Mouse (Mus musculus) heart, adult 11 months (tissue): ENCODE results near the gene Nrcam.

Experiments used
- DNase-seq: peaks from one replicate; pipeline ENCODE4 v3.0.0; 2022

Nrcam gene

DNA sequence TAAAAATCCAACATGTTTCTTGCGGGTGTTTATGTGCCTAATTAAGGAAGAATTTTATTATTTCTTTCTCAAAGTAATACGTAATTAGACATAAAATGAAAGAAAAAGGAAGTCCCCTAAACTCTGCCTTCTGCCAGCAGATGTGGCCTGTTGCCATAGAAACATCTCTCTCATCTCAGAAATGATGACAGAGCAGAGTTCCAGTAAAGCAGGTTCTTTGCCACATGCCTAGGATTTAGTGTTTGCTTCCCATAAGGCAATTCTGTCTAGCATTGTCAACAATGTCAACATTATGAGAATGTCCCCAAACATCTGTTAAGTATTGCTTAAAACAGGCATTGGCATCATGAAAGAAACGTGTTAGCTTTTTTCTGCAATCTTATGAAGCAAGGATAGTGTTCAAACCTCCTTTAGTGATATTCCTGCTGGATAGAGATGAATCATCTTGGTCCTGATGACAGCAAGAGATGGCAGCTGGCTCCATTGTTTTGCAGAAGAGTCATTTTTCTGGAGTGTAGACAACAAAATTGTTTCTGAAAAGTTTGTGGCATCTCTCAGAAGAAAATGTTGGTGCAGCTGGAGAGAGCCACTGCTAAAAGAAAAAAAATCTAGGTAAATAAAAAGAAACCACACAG, 42.5 kb downstream of the Nrcam start:
- no peak for DNase-seq

DNA sequence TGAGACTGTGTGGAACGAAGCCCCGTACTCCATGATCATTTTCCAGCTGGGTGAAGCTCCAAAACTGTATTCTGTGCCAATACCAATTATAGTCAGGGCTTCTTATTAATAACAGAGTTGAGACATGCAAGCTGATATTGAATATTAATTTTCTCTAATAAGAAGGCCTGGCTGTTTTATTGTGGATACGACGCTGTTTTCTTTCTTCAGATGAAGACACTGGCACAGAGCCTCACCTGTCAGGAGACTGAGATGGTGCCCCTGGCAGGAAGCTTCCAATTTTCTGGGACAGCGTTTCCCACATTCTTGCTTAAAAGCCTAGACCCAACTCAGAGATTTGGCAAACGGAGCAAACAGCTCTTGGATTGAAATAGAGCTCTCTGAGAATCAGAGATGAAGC, 47.3 kb downstream of the Nrcam start:
- DNase-seq: no peak

DNA sequence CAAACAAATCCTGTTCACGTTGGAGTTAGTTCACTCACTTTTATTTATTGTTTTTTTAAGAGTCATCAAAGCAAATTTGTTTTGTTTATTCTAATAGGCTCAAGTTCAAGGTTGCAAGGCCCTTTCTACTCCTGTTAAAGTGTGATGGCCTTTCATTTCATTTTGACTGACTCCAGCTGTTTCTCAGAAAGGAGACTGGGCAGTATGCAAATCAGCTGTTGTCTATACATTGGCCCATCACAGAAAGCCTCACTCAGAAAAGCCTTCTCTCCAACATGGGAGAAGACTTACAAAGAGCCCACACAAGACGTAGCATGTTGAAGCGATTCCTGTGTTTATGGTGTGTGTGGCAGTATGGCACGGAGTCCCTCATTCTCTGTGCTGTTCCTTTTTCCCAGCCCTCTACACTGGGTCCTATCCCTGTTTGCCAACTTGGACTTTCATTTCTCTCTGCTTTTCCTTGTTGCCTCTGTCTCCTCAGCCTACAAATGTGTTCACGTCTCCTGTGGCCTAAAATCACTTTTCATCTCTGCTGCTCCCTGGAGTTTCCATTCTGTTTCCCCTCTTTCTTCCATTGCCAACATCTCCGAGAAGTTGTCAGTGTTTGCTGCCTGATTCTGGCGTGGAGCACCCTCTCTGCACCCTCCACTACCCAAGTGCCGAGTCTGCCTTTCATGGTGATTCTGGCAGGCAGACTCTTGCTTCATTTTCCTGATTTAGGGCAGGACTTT, 49.9 kb downstream of the Nrcam start:
- no peak for DNase-seq

DNA sequence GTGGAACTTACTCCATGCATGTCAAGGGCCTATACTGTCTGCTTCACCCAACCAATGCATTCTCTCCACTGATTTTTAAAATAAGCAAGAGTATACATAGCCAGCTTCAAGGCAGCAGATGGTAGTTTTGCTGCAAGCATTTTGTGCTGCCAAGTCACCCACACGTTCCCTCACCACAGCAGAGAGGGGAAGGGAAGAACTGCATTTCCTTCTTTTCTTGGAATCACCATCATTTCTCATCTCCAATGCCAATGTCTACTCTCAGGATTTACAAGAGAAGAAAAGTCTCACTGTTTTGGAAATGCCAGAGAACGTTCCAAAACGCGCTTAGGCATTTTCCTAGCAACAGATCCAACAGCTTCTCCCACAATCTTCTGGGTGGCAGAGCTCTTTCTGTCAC, 52.1 kb downstream of the Nrcam start:
- DNase-seq: no peak

DNA sequence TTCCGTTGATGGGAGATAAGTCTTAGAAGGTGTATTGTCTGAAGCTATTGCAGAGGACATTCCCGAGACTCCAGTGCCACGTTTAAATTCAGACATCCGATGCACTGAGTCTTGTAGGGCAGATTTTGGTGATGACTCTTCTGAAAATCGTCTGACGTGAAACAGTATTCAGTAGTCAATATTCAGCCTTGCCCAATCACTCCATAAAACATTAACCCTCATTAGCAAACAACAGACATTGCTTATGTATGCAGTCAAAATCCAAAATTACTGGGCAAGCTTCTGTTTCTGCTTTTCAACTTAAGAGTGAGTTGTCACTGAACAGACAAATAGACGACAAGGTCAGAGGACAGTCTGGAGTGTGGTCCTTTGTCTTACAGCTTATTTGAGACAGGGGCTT, 57.7 kb downstream of the Nrcam start:
- no peak for DNase-seq

DNA sequence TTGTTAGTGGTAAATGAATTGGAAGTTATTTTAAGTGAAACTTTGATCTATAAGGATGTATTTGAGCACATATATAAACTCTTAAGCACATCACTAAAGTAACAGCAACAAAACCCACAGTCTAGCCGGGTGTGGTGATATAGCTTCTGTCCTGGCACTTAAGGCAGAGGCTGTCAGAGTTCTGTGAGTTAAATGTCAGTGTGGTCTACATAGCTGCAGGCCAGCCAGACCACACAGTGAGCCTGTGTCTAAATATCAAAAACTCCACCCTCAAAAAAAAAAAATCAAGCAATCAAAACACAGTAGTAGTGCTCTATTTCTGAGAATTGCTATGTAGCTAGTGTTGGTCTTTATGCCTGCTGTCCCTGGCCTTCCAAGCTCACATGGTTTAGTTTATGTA, 59.5 kb downstream of the Nrcam start:
- DNase-seq: no peak

DNA sequence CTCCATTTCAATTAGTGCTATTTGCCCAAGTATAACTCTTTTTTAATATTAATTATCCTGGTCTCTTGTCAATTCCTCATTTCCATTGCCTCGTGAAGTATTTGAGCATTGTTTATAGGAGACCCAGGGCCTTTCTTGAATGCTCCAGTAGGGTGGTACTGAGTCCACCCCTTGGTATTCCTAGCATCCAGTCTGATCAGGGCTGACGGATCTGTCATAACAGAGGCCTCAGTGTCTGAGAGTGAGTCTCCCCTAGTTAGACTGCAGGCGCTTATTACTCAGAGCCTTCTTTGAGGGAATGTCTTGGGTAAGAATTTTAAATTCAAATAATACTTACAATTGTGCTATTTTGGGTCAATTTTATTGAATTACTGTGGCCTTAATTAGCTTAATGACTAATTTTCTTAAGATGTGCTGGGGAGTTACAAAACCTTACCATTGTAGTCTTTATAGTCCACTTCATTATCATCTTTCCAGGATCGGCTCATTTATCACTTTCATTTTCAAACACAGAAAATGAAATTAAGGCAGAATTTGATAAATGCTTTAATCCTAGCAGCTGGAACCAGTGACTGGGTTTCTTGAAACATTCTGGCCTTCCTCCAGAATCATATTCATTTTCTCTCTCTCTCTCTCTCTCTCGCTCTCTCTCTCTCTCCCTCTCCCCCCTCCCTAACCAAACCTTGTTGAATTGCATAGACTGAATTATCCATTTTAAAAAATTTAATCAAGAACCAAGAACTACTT, 61.9 kb downstream of the Nrcam start:
- DNase-seq: no peak

DNA sequence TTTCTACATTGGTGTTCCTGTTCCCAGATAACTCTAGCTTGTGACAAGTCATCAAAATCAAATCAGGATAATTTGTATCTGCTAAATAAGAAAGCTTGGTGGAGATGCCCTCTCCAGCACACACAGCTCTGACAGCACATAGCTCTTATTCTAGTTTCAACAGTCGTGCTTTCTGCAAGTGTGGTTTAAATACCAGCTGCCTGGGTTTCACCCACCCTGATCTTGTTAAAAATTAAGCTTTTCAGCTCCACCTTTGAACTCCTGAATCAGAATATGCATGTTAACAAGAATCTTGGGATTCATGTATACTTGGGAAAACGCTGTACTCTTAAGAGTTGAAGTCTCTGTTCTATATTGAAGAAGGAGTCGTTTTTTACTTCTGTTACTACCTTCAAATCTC, 66.2 kb downstream of the Nrcam start:
- DNase-seq: no peak

DNA sequence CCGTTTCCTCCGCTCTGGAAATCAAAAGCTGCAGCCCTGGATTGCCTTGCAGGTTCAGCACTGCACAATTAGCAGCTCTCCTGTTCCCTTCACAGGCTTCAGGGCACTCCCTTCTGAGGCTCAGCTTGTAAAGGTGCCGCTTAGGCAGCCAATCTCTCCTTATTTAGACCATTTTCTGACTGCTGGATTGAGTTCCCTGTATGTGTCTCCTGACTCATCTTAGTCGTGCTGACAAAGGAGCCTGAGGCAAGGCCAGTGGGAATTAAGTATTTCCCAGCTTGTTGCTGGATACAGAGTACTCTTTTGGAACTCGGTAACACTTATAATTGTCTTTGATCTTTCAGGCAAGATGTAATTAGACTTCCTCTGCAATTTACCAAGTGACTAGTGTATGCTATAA, 69.1 kb downstream of the Nrcam start:
- DNase-seq: no peak

DNA sequence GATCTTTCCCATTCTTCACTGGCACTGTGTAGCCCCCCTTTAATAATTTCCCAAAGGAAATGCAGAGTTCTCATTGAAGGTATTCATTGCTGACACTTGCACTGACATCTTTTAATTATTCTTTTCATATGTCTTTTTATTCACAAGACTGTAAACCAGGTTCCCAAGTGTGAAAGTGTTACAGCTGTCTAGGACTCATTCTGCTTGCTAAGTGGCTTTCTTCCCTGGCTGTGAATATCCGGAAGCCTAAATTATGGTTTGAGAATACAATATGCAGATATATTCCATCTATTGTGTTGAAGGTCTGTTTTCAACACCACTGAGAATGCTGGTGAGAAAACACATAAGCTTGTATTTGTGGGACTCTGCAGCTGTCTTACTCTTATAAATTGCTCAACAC, 73.4 kb downstream of the Nrcam start:
- DNase-seq: no peak

DNA sequence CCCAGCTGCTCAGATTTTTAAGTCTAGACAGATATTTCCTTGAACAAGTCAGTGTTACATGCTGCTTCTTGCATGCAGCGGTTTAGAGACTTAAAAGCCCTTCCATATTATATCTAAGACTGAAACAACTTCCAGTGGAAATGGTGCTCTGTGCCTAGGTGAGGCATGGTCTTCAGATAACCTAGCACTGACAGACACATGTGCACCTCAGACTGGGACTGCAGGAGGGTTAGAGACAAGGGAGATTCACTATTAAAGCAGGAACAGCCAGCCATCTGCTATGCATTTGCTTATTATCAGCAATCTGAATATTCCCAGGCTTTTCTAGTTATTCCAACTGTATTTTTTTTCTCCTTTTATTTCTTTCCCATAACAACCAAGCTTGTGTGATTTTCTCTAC, 74.6 kb downstream of the Nrcam start:
- DNase-seq: no peak

DNA sequence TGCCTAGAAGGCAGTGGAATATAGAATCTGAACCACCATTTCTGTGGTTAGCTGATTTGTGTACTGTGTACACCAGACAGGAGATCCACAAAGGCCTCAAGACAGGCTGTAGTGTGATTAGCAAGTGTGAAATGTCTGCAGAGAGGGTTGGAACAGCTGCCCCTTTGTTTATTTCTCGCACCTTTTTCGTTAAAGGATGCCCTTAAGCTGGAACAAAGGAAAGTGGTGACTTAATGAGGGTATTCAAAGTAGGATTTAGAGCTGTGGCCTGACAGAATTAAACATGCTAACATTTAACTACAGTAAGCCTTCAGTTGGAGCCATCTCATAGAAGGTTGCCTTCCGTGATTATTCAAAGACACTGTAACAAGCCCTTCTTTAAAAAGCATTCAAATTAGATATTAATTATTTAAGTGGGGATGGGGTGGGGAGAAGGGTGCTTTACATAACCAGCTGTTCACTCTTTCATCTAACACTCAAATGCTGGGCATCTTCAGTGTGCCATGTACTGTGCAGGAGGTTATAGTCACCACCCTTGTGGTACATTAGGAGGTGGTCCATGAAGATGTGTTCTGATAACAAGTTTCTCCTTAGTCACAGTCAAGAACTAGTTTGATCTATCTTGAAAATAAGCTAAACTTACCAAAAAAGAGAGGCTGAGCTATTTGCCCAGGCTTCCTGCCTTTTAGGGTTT, 75.2 kb downstream of the Nrcam start:
- no peak for DNase-seq

DNA sequence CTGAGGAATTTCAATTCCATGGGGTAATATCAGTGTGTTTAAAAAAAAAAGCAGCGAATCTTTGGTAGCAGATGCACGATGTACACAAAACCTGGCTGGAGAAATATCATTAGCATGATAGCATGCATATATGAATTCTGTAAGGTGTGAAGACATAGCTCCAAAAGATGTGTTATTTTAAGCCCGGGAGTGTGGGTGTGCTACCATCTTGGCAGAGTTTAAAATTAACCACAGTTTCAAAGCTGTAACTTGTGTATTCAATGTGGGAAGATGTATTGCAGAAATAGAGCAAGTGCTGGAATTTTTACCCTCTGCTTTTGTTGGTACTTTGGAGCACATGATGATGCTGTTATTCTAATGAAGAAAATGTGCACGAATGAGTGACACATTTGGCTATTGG, 81.1 kb downstream of the Nrcam start:
- DNase-seq: no peak

DNA sequence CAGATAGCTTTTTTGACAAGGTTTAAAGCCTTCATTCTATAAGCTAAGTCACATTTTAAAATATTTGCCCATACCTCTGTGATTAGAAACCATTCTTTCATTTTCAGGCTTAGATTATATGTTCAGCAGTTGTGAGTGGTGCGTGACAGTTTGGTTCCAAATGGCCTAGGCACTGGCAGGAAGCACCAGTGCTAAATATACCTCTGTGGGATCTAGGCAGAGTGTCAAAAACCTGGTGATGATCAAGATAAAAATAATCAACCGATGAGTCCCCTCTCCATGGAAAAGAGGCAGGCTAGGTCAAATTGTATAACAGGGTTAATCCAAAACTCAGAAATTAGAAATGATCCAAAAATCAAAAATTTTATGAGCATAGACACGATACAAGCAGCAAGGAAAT, 82.3 kb downstream of the Nrcam start:
- DNase-seq: no peak

DNA sequence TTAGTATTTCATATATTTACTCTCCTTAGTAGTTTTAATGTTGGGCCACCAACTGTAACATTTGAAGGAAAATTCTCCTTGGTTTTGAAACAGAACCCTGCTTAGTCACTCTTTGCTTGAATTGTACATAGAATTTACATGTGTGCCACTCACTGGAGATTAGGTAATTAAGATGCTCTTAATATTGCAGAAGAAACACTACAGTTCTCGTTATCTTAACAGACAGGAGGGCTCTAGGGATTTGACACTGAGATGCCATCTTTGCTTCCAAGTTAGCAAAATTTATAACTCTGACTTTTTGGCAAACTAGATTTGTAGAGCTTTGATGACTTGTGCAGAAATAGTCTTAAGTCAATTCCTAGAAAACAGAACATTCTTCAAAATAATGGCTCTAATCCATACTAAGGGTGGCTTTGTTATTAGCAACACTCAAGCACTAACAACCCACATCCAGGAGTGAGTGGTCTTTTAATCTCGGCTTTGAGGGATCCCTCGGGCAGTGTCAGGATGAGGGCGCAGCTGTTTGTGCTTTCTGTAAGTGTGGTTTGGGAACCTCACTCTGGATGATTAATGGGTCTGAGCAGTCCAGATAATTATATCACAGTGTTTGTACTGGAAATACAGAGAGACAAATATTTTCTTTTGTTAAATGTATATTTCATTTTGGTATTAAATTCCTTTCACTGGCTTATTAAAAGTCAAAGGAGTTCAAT, 93.6 kb downstream of the Nrcam start:
- DNase-seq: no peak

DNA sequence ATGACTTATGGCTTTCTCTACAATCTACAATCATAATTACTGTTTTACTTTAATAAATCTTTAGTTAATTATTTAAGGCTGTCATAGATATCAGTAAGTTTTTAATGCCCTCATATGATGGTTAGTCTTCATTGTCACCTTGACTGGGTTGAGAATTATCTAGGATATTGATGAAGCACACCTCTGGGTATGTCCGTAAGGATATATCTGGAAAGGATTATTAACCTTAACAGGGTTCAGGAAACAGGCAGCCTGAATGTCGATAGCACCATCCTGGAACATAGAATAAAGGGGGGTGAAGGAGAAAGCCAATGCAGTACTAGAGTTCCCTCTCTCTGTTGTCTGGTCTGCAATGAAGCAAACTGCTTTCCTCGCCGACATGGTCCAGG, 94.2 kb downstream of the Nrcam start:
- no peak for DNase-seq

DNA sequence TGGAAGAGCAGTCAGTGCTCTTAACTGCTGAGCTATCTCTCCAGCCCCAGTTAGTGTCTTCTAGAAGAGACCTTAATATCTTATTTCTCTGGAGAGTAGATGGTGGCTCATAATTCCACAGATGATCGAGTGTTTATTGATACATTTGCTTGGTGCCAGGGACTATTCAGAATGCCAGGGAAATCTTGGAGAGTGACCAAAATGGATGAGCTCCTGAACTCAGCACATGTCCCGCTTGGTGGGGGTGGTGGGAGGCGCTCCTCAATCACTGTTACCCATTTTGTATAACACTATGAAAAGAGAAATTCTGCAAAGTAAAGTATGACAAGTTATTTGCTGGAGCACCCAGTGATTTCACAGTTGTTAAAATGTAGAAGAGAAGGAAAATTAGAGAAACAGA, 95.3 kb downstream of the Nrcam start:
- no peak for DNase-seq

DNA sequence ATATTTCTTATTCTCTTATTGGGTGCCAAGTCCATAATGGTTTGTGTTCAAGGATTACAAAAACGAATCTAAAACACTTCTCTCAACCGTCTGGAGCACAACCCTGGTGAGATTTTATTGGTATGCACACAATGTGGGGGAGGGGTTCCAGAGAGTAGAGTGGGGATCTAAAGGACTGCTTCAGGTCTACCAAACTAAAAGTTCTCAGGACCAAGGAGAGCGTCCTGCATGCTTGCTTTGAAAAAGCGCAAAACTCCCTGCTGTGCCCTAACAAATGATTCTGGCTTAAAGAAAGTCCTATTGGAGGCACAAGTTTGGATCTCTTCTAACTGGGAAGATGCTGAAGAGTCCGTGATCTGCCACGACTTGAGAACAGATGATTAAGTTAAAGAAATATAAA, 96.4 kb downstream of the Nrcam start:
- no peak for DNase-seq

DNA sequence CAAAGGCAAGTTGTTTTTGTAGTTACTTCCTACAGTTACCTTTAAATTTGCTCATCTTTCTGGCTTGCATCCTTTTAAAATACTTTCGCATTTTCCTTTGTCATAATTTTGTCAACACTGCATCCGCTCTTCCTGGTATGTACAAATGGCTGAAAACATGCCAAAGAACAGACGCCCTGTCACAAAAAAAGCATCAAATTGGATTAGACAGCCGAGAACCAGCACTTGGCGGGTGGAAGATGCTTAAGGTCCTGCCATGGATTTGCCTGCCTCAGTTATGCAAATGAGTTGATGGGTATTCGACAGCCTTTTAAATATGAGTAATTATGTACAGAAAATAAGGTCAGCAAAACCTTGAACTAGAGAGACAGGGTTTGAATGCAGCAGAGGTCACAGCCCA, 101.7 kb downstream of the Nrcam start:
- DNase-seq: peak; percentile 56

DNA sequence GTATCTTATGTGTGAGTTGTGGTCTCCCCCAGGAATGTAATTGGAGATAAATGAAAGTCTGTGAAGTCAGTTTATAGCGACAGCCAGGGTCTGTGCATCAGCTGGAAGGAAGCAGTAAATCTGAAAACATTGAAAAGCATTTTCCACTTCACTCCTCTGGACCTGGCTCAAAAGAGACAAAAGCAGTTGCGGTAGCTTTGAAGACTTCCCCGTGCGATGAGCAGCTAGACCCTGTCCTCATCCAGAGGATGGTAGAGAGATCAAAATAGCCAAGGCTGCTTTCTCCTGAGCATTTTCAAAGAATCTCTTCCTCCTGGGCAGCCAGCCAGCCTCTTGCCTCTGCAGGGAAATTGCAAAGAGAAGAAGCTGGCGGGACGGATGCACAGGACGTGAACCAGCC, 102.3 kb downstream of the Nrcam start:
- DNase-seq: peak; percentile 76

DNA sequence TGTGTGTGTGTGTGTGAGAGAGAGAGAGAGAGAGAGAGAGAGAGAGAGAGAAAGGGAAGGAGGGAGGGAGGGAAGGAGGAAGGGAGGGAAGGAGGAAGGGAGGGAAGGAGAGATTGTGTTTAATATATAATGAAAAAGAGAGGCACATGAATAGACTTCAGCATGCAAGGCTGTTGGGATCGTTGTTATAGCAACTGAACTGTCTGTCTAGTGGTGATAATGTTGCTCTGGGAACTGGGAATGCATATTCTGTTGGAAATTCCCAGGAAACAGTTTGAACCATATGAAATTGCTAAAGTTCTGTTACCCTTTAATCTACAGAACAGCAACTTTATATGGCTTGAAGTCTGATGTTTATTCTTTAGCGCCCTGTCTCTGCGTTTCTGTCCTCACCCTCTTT, 104.0 kb downstream of the Nrcam start:
- no peak for DNase-seq

DNA sequence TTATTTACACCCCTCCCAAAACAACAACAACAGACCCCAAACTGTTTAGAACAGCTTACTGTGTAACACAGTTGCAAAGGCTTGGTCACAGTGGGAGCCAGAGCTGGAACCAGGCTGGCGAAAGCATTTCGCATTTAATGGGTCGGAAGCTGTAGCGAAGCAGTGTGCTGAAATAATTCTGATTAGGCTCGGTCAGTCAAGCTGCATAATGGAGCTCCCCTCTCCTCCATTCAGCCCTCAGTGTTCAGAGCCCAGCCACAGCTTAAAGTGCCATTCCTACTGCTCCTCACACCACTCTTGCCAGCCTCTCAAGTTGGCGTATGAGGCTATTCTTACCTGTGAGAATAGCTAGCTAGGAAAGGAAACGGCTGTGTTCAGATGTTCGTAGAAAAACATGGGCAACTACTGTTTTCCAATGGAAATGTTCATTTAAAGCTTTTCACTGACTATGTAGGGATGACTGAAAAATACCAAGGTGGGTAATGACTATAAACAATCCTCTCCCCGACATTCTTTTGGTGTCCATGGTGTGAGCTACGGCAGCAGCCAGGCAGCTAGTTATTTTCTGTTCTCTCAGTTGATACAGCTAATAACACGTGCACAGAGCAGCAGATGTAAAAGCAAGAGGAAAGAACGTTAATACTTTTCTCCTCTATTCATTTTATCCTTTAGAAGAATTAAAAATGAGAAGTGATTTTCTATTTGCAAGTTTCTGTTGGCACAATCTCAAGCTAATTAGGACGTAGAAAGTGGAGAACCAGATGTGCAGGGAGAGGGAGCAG, 108.6 kb downstream of the Nrcam start:
- DNase-seq: peak; percentile 22
